Mouse (Mus musculus) hindbrain, embryonic 15.5 days (tissue): ENCODE measurements around the gene Clec16a. TPM values are rescaled to one million over a fixed set of nuclear protein-coding genes. Genes with fewer than 3 reads are reported as not detected.

Source experiments
- ATAC-seq: fragments of 200-750 bp; cut with Nextera tagmentation; 2 replicates; pipeline ENCODE4 v1.8.0; 2017; ENCODE audit warnings: low read depth, moderate number of reproducible peaks, moderate TSS enrichment; ENCODE audit not compliant: low FRiP score
- H3K27ac ChIP-seq: fragments of 300-500 bp; sonication (generic); replicated peaks from 2 replicates; pipeline ENCODE4 v1.5.1; 2015; ENCODE audit warnings: mild to moderate bottlenecking, inconsistent platforms
- H3K27me3 ChIP-seq: fragments of 300-500 bp; sonication (generic); 2 replicates; pipeline ENCODE4 v1.6.1; 2015; ENCODE audit warnings: control low read depth, inconsistent platforms
- H3K36me3 ChIP-seq: fragments of 300-500 bp; sonication (generic); 2 replicates; pipeline ENCODE4 v1.6.1; 2015; ENCODE audit warnings: control low read depth, inconsistent platforms
- H3K4me1 ChIP-seq: fragments of 300-500 bp; sonication (generic); replicated peaks from 2 replicates; pipeline ENCODE4 v1.6.1; 2015; ENCODE audit warnings: control low read depth, inconsistent platforms
- H3K4me2 ChIP-seq: fragments of 300-500 bp; sonication (generic); 2 replicates; pipeline ENCODE4 v1.6.1; 2015; ENCODE audit warnings: moderate library complexity, mild to moderate bottlenecking, inconsistent platforms
- H3K4me3 ChIP-seq: fragments of 300-500 bp; sonication (generic); 2 replicates; pipeline ENCODE4 v1.5.1; 2015; ENCODE audit warnings: mild to moderate bottlenecking, inconsistent platforms
- H3K9ac ChIP-seq: fragments of 300-500 bp; sonication (generic); 2 replicates; pipeline ENCODE4 v1.6.1; 2015; ENCODE audit warnings: inconsistent platforms
- H3K9me3 ChIP-seq: fragments of 300-500 bp; sonication (generic); 2 replicates; pipeline ENCODE4 v1.6.1; 2016; ENCODE audit warnings: control low read depth, inconsistent platforms
- WGBS: fragments of 180-500 bp; shearing (Covaris S2); methylation state at CpG from one replicate; pipeline ENCODE4 v1.1.7; 2015; 5-methylcytosine and 5-hydroxymethylcytosine counted together
- polyA plus RNA-seq: library from polyadenylated mRNA; unstranded; fragments of >200 nt; fragmentation: Nextera tagmentation; extraction: Ambion mirVana; gene quantifications from 2 replicates; pipeline ENCODE4 v1.2.1, GENCODE M21; 2015

Clec16a gene
- polyA plus RNA-seq, 1 experiment from 2014 or later = 70.2 TPM

GRCm38 (mm10) chr16:10768821-10769220, 223.7 kb downstream of the Clec16a start:
- no peaks in the 10 kb centered on the region for H3K27me3 ChIP-seq
- no peaks in the 10 kb centered on the region for H3K4me1 ChIP-seq
- H3K4me2 ChIP-seq = no peak overlapping the region
- no peak overlapping the region for H3K27ac ChIP-seq
- ATAC-seq = no peak
- H3K36me3 ChIP-seq = no peaks in the 10 kb centered on the region
- no peaks in the 10 kb centered on the region for H3K9me3 ChIP-seq
- no peak overlapping the region for H3K4me3 ChIP-seq
- 59% methylated on average over 9 of the region's 9 CpGs for WGBS
- H3K9ac ChIP-seq = no peak overlapping the region

- Histone ChIP-seq H3K36me3 (no peaks in the 10 kb centered on the region), H3K9me3 (no peaks in the 10 kb centered on the region), H3K27ac (no peak overlapping the region), H3K4me3 (no peak overlapping the region), H3K4me2 (no peak overlapping the region), H3K9ac (no peak overlapping the region), H3K27me3 (no peaks in the 10 kb centered on the region), H3K4me1 (no peaks in the 10 kb centered on the region)
- WGBS = 55% methylated on average over 2 of the region's 2 CpGs
- no peak for ATAC-seq
Observed at GRCm38 (mm10) chr16:10769661-10770060, 224.5 kb downstream of the Clec16a start.

DNA sequence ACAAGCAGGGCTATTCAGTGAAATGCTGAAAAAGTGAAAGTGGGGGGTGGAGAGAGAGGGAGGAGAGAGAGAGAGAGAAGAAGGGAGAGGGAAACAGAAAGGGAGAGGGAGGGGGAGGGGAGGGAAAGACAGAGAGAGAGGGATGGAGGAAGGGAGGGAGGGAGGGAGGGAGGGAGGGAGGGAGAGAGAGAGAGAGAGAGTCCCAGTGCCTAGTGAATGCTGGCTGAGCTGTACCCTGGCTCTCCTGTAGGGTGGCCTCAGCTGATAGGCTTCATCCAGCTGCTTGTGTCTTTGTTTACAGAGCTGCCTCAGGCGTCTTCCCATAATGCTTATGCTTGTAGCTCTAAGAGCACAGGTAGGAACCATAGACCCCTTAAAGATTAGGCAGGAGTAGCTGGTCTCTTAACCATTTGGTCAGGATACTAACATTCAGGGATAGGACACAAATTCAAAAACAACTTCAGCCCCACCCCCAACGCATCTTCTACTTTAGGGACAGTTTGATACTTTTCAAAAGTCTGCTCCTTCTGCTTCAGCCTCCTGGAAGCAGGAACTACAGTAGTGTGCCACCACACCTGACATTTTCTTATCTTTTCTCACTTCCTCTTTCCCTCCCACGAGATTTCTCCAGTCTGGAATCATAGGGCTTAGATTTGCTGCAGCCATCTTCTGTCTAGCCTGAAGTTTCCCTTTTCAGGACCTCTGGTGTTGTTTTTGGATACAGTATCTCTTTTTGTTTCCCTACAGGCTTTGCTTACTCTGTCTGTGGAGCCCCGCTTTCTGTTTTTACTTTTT, 225.6 kb downstream of the Clec16a start:
- ATAC-seq = peak; percentile 51; the same call in 1 of the 2 replicates

DNA sequence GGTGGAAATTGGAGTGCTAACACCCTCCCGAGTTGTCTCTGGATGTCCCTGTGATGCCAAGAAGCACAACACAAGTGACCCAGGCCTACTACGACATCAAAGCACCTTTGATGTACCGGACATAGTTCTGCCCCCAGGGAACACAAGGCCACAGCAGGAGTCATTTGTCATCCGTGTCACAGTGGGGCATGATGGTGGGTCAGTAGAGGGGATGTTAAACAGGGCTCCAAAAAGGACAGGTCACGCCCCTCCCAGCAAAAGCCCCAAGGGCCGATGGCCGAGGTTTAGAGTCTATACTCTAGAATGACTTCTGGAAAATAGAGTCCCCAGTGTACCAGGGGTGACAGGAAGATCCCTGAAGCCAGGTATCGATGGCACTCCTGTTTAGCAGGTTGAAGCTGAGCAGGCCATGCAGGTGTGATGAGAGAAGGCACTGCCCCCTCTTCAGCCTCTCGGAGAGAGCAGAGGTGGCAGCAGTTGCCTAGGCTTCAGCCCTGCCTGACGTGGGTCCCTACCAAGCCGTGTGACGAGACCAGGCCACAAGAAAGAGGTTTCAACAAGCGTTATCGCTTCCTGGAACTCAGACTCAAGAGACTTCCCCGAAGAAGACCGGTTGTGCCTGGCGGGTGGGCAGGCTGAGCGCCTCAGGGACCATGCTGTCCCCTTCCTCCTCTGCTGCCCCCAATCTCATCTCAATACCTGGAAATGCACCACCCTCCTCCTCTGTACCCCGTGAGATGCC, 226.8 kb downstream of the Clec16a start:
- no peaks in the 10 kb centered on the region for H3K36me3 ChIP-seq
- H3K4me2 ChIP-seq = no peak overlapping the region
- WGBS = 56% methylated on average over 19 of the region's 19 CpGs
- no peaks in the 10 kb centered on the region for H3K27me3 ChIP-seq
- no peak overlapping the region for H3K9ac ChIP-seq
- no peak for ATAC-seq
- no peaks in the 10 kb centered on the region for H3K4me1 ChIP-seq
- H3K27ac ChIP-seq = no peak overlapping the region
- H3K4me3 ChIP-seq = no peak overlapping the region
- no peaks in the 10 kb centered on the region for H3K9me3 ChIP-seq

More for the DNA sequence above, 225.6 kb downstream of the Clec16a start:
- Histone ChIP-seq H3K27me3 (no peaks in the 10 kb centered on the region), H3K9ac (no peak overlapping the region), H3K27ac (no peak overlapping the region), H3K4me1 (no peaks in the 10 kb centered on the region), H3K36me3 (no peaks in the 10 kb centered on the region), H3K4me3 (no peak overlapping the region), H3K9me3 (no peaks in the 10 kb centered on the region), H3K4me2 (no peak overlapping the region)
- WGBS = 58% methylated on average over 4 of the region's 4 CpGs

GRCm38 (mm10) chr16:10773543-10773942, 228.4 kb downstream of the Clec16a start:
- H3K4me2 ChIP-seq = no peak overlapping the region
- H3K4me1 ChIP-seq = no peaks in the 10 kb centered on the region
- no peak for ATAC-seq
- H3K4me3 ChIP-seq = no peak overlapping the region
- no peaks in the 10 kb centered on the region for H3K9me3 ChIP-seq
- no peak overlapping the region for H3K27ac ChIP-seq
- WGBS = 83% methylated on average over 8 of the region's 8 CpGs
- no peak overlapping the region for H3K9ac ChIP-seq
- no peaks in the 10 kb centered on the region for H3K36me3 ChIP-seq
- H3K27me3 ChIP-seq = no peaks in the 10 kb centered on the region

GRCm38 (mm10) chr16:10774726-10775125, 229.6 kb downstream of the Clec16a start:
- no peak for ATAC-seq
- no peak overlapping the region for H3K4me2 ChIP-seq
- WGBS = 66% methylated on average over 4 of the region's 4 CpGs
- no peak overlapping the region for H3K4me3 ChIP-seq
- no peaks in the 10 kb centered on the region for H3K27me3 ChIP-seq
- H3K4me1 ChIP-seq = no peaks in the 10 kb centered on the region
- H3K27ac ChIP-seq = no peak overlapping the region
- no peaks in the 10 kb centered on the region for H3K36me3 ChIP-seq
- H3K9me3 ChIP-seq = no peaks in the 10 kb centered on the region
- no peak overlapping the region for H3K9ac ChIP-seq

DNA sequence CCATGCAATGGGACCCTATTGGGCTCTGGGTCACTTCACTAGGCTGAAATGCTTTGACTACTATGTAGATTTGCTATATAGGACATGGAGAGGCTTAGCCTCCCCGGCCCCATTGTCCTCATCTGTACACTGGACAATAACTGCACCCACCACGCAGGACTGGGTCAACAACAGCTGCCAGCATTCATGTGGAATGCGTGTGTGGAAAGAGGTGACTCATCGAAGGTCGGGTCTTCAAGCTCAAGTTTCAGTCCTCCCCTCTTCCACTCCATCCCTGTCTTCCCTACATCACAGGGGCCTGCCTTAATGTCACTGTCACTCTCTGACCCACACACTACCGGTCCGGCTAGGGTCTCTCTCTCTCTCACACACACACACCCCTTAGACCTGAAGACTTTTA, 231.2 kb downstream of the Clec16a start:
- Histone ChIP-seq H3K4me1 (no peaks in the 10 kb centered on the region), H3K27ac (no peak overlapping the region), H3K27me3 (no peaks in the 10 kb centered on the region), H3K9ac (no peak overlapping the region), H3K4me2 (no peak overlapping the region), H3K9me3 (no peaks in the 10 kb centered on the region), H3K36me3 (no peaks in the 10 kb centered on the region), H3K4me3 (no peak overlapping the region)
- ATAC-seq = no peak
- 75% methylated on average over 7 of the region's 7 CpGs for WGBS

GRCm38 (mm10) chr16:10777579-10778160, 232.5 kb downstream of the Clec16a start:
- Histone ChIP-seq H3K36me3 (no peaks in the 10 kb centered on the region), H3K27ac (no peak overlapping the region), H3K4me2 (no peak overlapping the region), H3K27me3 (no peaks in the 10 kb centered on the region), H3K9me3 (no peaks in the 10 kb centered on the region), H3K4me3 (no peak overlapping the region), H3K4me1 (peaks cover 4% of the 10 kb centered on the region), H3K9ac (no peak overlapping the region)
- WGBS = 61% methylated on average over 5 of the region's 5 CpGs
- ATAC-seq = no peak

DNA sequence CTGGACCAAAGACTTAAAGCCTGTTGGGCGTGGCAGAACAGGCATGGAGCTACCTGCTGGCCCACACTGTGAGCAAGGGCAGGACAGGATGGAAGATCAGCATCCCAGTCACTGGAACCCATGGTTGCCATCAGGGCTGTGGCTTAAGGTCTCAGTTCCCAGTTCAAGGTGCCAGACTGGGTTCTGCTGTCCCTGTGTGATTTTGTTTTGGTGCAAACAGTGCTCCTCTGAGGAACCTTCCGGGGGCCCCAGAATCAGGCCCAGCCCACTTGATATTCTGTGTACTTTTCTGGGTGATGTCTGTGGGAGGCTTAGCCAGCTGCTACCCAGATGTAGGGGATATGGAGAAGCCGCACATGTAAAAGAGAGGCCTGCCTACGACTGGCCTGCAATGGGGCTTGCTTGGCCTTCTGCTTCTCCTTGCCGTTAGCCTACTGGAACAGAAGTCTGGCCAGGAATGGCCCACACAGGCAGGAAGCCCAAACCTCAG, 235.5 kb downstream of the Clec16a start:
- WGBS = 85% methylated on average over 5 of the region's 5 CpGs
- no peaks in the 10 kb centered on the region for H3K9me3 ChIP-seq
- no peak for ATAC-seq

DNA sequence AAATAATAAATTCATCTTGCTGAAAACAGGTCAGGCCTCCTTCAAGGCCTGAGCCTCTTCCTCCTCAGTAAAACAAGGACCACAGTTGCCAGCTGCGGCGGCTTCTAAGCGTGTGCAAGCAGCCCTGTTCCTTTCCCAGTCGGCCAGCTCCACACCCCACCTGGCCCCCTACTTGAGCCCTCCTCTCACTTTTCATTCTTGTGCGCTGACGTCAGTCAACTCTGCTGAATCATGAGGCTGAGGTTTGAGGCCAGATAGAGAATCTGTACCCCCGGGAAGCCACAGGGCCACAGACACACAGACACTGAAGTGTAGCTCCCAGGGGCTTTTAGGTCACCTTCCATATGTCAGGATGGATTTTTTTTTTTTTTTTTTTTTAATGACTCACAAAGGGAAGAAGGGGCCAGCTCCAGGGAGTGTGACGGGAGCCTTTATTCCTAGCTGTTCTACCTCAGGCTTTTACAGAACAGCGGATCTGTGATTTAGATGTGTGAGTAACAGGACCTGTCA, 236.8 kb downstream of the Clec16a start:
- Histone ChIP-seq H3K36me3 (no peaks in the 10 kb centered on the region), H3K9me3 (no peaks in the 10 kb centered on the region), H3K4me2 (peak overlapping the region; percentile 90; the same call in 1 of the 2 replicates), H3K4me3 (no peak overlapping the region), H3K27me3 (no peaks in the 10 kb centered on the region), H3K4me1 (peaks cover 28% of the 10 kb centered on the region), H3K9ac (0 out of 2 replicates have a peak overlapping the region, but pooled peaks have one; percentile 2), H3K27ac (no peak overlapping the region)
- no peak for ATAC-seq
- WGBS = 51% methylated on average over 9 of the region's 9 CpGs

More for the DNA sequence above, 235.5 kb downstream of the Clec16a start:
- no peak overlapping the region for H3K9ac ChIP-seq
- H3K36me3 ChIP-seq = no peaks in the 10 kb centered on the region
- H3K27me3 ChIP-seq = no peaks in the 10 kb centered on the region
- H3K4me3 ChIP-seq = no peak overlapping the region
- peaks cover 22% of the 10 kb centered on the region for H3K4me1 ChIP-seq
- no peak overlapping the region for H3K4me2 ChIP-seq
- no peak overlapping the region for H3K27ac ChIP-seq

GRCm38 (mm10) chr16:10782377-10783151, 237.4 kb downstream of the Clec16a start:
- ATAC-seq = no peak
- 43% methylated on average over 6 of the region's 6 CpGs for WGBS
- 0 out of 2 replicates have a peak overlapping the region, but pooled peaks have one; percentile 2 for H3K9ac ChIP-seq

More at GRCm38 (mm10) chr16:10782377-10783151, 237.4 kb downstream of the Clec16a start:
- Histone ChIP-seq H3K9me3 (no peaks in the 10 kb centered on the region), H3K27ac (no peak overlapping the region), H3K4me2 (peak overlapping the region; percentile 90), H3K36me3 (no peaks in the 10 kb centered on the region), H3K4me1 (peaks cover 28% of the 10 kb centered on the region), H3K27me3 (no peaks in the 10 kb centered on the region), H3K4me3 (0 out of 2 replicates have a peak overlapping the region, but pooled peaks have one; percentile 70)
